Mouse (Mus musculus) right cerebral cortex, postnatal 14 days (tissue): Measurements from ENCODE around the gene Sufu.

ENCODE experiments used
- DNase-seq: peaks from one replicate; pipeline ENCODE4 v3.0.0; 2022

The Sufu gene

GRCm38 (mm10) chr19:46533525-46533924 is 136.8 kb downstream of the Sufu start:
- no peak for DNase-seq

DNA sequence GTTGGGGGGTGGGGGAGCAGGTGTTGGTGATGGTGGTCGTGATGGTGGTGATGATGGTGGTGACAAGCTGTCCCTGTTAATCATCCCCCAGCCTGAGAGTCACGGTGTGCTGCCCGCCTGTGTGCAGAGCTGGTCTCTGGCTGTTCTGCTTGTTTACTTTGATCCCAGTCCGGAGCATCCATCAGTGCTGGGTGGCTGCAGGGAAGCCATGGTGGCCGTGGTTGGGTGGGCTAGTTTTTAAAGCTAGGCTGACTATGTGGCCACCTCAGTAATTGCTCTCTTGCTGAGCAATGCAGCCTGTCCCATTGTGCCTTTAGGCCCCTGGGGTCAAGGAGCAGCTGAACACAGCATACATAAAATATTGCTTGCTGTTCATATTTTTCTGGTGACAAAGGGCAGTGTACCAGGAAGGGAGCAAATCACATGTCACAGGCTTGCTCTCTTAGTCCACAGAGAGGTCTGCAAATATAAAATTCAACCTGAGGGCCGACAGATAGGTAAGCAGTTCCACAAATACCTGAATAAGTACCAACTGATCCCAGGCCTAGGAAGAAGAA is 137.9 kb downstream of the Sufu start:
- no peak for DNase-seq

GRCm38 (mm10) chr19:46537357-46537756 is 140.7 kb downstream of the Sufu start:
- DNase-seq = no peak

DNA sequence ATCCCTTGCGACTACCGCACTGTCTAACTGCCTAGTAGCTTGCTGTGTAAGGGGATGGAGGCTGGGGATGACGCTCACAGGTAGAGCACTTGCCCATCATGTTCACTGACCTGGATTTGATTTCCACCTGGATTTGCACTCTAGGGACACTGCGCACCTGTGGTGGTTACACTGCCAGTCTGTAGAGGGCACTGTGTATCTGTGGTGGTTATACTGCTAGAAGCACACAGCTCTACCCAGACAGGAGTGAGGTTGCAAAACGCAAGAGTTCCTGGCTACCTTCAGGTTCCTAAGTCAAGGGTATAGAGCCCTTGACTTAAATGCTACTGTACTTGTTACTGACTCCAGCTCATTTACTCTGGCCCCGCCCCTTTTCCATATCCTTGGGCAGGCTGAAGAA is 141.5 kb downstream of the Sufu start:
- no peak for DNase-seq
